Mouse (Mus musculus) midbrain, embryonic 15.5 days (tissue): ENCODE measurements at regions not wholly inside any gene's neighbourhood (a gene's known extent, or its start where the extent isn't known, plus 50 kb on each side); places are given as distances from the start of the nearest gene placed in this dataset.

Experiments used
- ATAC-seq: fragments of 200-750 bp; cut with Nextera tagmentation; replicated peaks from 2 replicates; pipeline ENCODE4 v1.8.0; 2017; ENCODE audit warnings: moderate TSS enrichment
- H3K27ac ChIP-seq: fragments of 300-500 bp; sonication (generic); 2 replicates; pipeline ENCODE4 v1.5.1; 2015; ENCODE audit warnings: mild to moderate bottlenecking, inconsistent platforms
- H3K27me3 ChIP-seq: fragments of 300-500 bp; sonication (generic); replicated peaks from 2 replicates; pipeline ENCODE4 v1.6.1; 2015; ENCODE audit warnings: inconsistent platforms
- H3K36me3 ChIP-seq: fragments of 300-500 bp; sonication (generic); replicated peaks from 2 replicates; pipeline ENCODE4 v1.6.1; 2015; ENCODE audit warnings: inconsistent platforms
- H3K4me1 ChIP-seq: fragments of 300-500 bp; sonication (generic); 2 replicates; pipeline ENCODE4 v1.6.1; 2015; ENCODE audit warnings: inconsistent platforms
- H3K4me2 ChIP-seq: fragments of 300-500 bp; sonication (generic); 2 replicates; pipeline ENCODE4 v1.6.1; 2015; ENCODE audit warnings: inconsistent platforms, mild to moderate bottlenecking, moderate library complexity
- H3K4me3 ChIP-seq: fragments of 300-500 bp; sonication (generic); 2 replicates; pipeline ENCODE4 v1.5.1; 2015; ENCODE audit warnings: mild to moderate bottlenecking, inconsistent platforms
- H3K9ac ChIP-seq: fragments of 300-500 bp; sonication (generic); 2 replicates; pipeline ENCODE4 v1.6.1; 2015; ENCODE audit warnings: mild to moderate bottlenecking, inconsistent platforms
- H3K9me3 ChIP-seq: fragments of 300-500 bp; sonication (generic); 2 replicates; pipeline ENCODE4 v1.6.1; 2016; ENCODE audit warnings: inconsistent platforms
- WGBS: fragments of 180-500 bp; shearing (Covaris S2); methylation state at CpG from one replicate; pipeline ENCODE4 v1.1.7; 2015; ENCODE audit warnings: mixed read lengths; 5-methylcytosine and 5-hydroxymethylcytosine counted together

GRCm38 (mm10) chr1:62872771-62873170, 169.7 kb downstream of the Nrp2 start:
- no peak overlapping the region for H3K4me2 ChIP-seq
- H3K27ac ChIP-seq, result no peak overlapping the region
- no peaks in the 10 kb centered on the region for H3K36me3 ChIP-seq
- no peak for ATAC-seq
- no peaks in the 10 kb centered on the region for H3K9me3 ChIP-seq
- no peak overlapping the region for H3K4me3 ChIP-seq
- no peaks in the 10 kb centered on the region for H3K4me1 ChIP-seq
- H3K27me3 ChIP-seq, result no peaks in the 10 kb centered on the region
- H3K9ac ChIP-seq, result no peak overlapping the region
- WGBS, result 76% methylated on average over 5 of the region's 5 CpGs

DNA sequence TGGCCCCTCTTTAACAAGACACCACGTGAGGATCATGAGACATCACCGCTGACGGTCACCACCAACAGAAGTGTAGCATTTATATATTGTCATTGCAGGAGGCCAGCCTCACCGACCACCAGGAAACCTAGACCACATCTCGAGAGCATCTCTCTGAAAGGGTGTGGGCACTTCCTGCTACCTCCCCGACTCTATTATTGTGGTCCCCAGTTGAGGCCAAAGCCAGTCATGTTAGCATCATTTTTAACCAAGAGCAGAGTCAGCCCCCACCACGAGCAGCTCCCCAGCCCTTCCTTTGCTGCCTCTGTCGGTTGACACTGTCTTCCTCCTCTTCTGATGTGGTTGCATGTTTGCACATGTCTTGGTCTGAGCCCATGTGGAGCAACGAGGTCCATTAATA, 172.5 kb downstream of the Nrp2 start:
- H3K36me3 ChIP-seq, result no peaks in the 10 kb centered on the region
- H3K9me3 ChIP-seq, result no peaks in the 10 kb centered on the region
- no peak overlapping the region for H3K27ac ChIP-seq
- 81% methylated on average over 9 of the region's 9 CpGs for WGBS
- no peaks in the 10 kb centered on the region for H3K4me1 ChIP-seq
- no peak overlapping the region for H3K9ac ChIP-seq
- H3K27me3 ChIP-seq, result no peaks in the 10 kb centered on the region
- no peak overlapping the region for H3K4me3 ChIP-seq
- H3K4me2 ChIP-seq, result no peak overlapping the region
- ATAC-seq, result no peak

DNA sequence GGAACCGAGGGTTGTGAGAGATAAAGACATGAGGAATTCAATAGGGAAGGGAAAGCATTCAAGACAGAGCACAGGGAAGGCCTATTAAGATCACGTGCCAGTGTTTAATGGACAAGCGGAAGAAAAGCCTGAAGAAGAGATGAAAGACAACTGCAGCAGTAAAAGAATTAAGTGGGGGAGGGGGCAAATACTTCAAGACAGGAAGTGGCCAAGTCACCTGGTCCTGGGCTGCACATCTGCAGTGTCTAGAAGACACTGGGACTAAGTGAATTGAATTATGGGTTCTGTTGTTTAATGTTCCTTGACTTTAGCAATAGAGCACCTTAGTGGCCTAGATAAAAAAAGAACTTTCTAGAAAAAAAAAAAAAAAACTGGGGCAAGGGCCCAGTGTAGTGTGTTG, 173.6 kb downstream of the Nrp2 start:
- Histone ChIP-seq H3K4me1 (no peaks in the 10 kb centered on the region), H3K4me2 (no peak overlapping the region), H3K9ac (no peak overlapping the region), H3K36me3 (no peaks in the 10 kb centered on the region), H3K27ac (no peak overlapping the region), H3K4me3 (no peak overlapping the region), H3K9me3 (no peaks in the 10 kb centered on the region), H3K27me3 (no peaks in the 10 kb centered on the region)
- 68% methylated on average over 3 of the region's 3 CpGs for WGBS
- ATAC-seq, result no peak

DNA sequence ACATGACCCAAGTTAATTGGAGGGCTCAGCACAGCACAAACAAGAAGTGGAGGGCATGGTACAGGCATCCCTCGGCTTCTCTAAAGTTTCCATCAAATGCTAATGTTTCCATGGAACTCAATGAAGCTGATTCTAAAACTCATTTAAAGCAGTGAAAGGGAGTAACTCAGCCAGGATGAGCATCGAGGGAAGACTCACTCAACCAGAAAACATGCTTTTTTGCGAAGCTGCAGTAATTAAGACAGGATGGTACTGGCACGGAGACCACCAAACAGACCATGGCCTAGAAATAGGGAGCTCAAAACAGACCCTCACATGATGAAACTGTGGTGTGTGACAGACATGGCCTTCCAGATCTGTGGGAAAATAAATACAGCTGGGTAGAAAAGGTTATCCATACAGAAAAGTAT, 177.8 kb downstream of the Nrp2 start:
- Histone ChIP-seq H3K36me3 (no peaks in the 10 kb centered on the region), H3K4me3 (no peak overlapping the region), H3K27me3 (no peaks in the 10 kb centered on the region), H3K4me1 (no peaks in the 10 kb centered on the region), H3K9me3 (no peaks in the 10 kb centered on the region), H3K27ac (no peak overlapping the region), H3K9ac (no peak overlapping the region), H3K4me2 (no peak overlapping the region)
- no peak for ATAC-seq
- WGBS, result 34% methylated on average over 4 of the region's 4 CpGs

DNA sequence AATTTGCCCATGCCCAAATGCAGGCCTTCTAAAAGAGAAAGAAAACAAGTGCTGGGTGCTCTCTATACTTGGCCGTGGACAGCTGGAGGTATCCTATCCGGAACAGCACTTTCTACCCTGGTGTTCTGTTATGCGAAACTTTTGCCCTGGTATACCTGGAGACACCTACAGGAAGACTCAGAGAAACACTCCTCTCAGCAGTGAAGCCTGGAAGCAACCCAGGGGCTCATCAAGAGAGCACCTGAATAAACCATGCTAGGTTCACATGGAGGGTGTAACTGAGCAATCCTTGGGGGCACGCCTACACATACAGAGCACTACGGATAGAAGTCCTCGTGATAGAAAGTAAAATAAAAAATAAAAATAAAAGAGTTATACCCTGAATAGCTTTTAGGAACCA, 178.4 kb downstream of the Nrp2 start:
- H3K27me3 ChIP-seq, result no peaks in the 10 kb centered on the region
- H3K4me3 ChIP-seq, result no peak overlapping the region
- no peaks in the 10 kb centered on the region for H3K4me1 ChIP-seq
- H3K9ac ChIP-seq, result no peak overlapping the region
- H3K27ac ChIP-seq, result no peak overlapping the region
- H3K9me3 ChIP-seq, result no peaks in the 10 kb centered on the region
- H3K4me2 ChIP-seq, result no peak overlapping the region
- ATAC-seq, result no peak
- 86% methylated on average over 6 of the region's 6 CpGs for WGBS
- no peaks in the 10 kb centered on the region for H3K36me3 ChIP-seq

DNA sequence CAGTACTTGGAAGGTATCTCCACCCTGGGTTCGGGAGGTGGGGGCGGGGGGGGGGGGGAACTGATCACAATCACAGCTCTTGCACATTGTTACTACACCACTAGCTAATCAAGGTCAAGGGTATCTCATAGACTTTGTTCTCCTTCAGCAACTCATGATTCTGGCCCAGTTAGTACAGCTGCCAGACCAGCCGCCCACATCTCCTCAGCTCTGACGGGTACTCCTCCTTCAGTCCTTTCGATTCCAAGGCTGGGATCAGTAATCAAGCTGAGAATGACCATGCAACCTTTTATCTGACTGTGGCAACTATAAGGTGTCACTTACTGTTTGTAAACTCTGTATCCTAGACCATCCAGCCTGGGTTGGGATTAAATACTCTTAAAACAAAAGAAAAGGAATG, 178.9 kb downstream of the Nrp2 start:
- Histone ChIP-seq H3K4me3 (no peak overlapping the region), H3K36me3 (no peaks in the 10 kb centered on the region), H3K4me1 (no peaks in the 10 kb centered on the region), H3K4me2 (no peak overlapping the region), H3K9me3 (no peaks in the 10 kb centered on the region), H3K27ac (no peak overlapping the region), H3K27me3 (no peaks in the 10 kb centered on the region), H3K9ac (no peak overlapping the region)
- WGBS, result 81% methylated on average over 5 of the region's 5 CpGs
- no peak for ATAC-seq

DNA sequence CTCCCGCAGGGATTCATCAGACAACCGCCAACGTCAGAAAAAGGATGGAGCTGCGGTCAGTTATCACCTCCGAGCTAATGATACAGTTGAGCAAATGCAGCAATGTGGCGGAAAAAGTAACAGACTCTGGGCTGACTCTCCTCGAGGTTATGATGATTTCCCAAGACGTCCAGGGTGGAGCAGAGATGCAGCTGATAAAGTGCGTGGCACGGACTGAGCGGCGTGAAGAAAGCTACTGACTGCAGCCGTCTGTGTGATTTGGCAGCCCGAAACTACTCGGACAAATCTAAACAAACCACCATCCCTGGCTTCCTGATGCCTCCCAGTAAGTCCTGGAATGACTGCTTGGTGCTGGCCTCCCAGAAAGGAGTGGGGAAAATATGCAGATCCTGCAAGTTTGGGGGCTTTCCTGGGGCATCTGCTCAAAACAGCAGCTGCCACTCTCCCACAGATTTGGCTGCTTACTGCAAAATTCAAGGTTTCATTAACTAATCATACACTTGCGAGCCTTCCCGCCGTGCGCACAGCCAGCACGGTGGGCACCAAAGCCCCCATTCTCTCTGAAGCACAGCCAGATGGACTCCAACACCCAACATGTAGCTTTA, 181.9 kb downstream of the Nrp2 start:
- Histone ChIP-seq H3K4me2 (no peak overlapping the region), H3K27ac (no peak overlapping the region), H3K4me1 (no peaks in the 10 kb centered on the region), H3K36me3 (no peaks in the 10 kb centered on the region), H3K9me3 (no peaks in the 10 kb centered on the region), H3K27me3 (no peaks in the 10 kb centered on the region), H3K4me3 (no peak overlapping the region), H3K9ac (no peak overlapping the region)
- ATAC-seq, result no peak
- WGBS, result 71% methylated on average over 20 of the region's 20 CpGs

GRCm38 (mm10) chr1:62887585-62888483, 184.7 kb downstream of the Nrp2 start:
- H3K4me3 ChIP-seq, result no peak overlapping the region
- no peaks in the 10 kb centered on the region for H3K36me3 ChIP-seq
- whole genome bisulfite sequencing, result 78% methylated on average over 9 of the region's 9 CpGs
- no peaks in the 10 kb centered on the region for H3K4me1 ChIP-seq
- no peak overlapping the region for H3K9ac ChIP-seq
- no peaks in the 10 kb centered on the region for H3K9me3 ChIP-seq
- H3K27me3 ChIP-seq, result no peaks in the 10 kb centered on the region
- no peak for ATAC-seq
- no peak overlapping the region for H3K27ac ChIP-seq
- no peak overlapping the region for H3K4me2 ChIP-seq

- no peak overlapping the region for H3K4me2 ChIP-seq
- no peak overlapping the region for H3K27ac ChIP-seq
- WGBS, result 60% methylated on average over 6 of the region's 6 CpGs
- no peak overlapping the region for H3K9ac ChIP-seq
- peaks cover 12% of the 10 kb centered on the region for H3K4me1 ChIP-seq
- no peak overlapping the region for H3K4me3 ChIP-seq
- ATAC-seq, result no peak
- no peaks in the 10 kb centered on the region for H3K36me3 ChIP-seq
- H3K27me3 ChIP-seq, result no peaks in the 10 kb centered on the region
- no peaks in the 10 kb centered on the region for H3K9me3 ChIP-seq
Observed at GRCm38 (mm10) chr1:62901375-62901774, 198.3 kb downstream of the Nrp2 start.

DNA sequence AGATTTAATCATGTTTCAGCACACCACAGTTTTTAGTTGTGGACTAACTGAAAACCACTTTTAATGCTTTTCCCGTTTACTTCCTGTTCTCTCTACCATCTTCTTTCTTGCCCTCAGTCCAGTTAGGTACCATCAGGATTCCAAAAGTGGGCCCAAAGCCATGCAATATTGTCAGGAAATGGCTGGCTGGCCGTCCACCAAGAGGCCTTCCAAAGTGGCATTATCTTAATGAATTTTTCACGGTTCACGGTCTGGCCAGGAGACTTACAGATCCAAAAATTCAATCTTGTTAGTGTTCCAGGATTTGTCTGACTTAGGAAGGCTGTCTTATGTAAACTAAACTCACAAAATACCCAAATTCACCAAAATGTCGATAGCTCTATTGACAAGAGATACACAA, 198.8 kb downstream of the Nrp2 start:
- Histone ChIP-seq H3K36me3 (no peaks in the 10 kb centered on the region), H3K4me2 (no peak overlapping the region), H3K9me3 (no peaks in the 10 kb centered on the region), H3K27me3 (no peaks in the 10 kb centered on the region), H3K4me3 (no peak overlapping the region), H3K4me1 (peaks cover 12% of the 10 kb centered on the region), H3K9ac (no peak overlapping the region), H3K27ac (no peak overlapping the region)
- WGBS, result 49% methylated on average over 5 of the region's 5 CpGs
- no peak for ATAC-seq

GRCm38 (mm10) chr1:62902931-62903453, 199.9 kb downstream of the Nrp2 start:
- Histone ChIP-seq H3K4me3 (no peak overlapping the region), H3K4me2 (no peak overlapping the region), H3K9ac (no peak overlapping the region), H3K36me3 (no peaks in the 10 kb centered on the region), H3K9me3 (no peaks in the 10 kb centered on the region), H3K27ac (no peak overlapping the region), H3K27me3 (no peaks in the 10 kb centered on the region), H3K4me1 (peaks cover 12% of the 10 kb centered on the region)
- peak; percentile 65 for ATAC-seq
- WGBS, result 33% methylated on average over 6 of the region's 6 CpGs

DNA sequence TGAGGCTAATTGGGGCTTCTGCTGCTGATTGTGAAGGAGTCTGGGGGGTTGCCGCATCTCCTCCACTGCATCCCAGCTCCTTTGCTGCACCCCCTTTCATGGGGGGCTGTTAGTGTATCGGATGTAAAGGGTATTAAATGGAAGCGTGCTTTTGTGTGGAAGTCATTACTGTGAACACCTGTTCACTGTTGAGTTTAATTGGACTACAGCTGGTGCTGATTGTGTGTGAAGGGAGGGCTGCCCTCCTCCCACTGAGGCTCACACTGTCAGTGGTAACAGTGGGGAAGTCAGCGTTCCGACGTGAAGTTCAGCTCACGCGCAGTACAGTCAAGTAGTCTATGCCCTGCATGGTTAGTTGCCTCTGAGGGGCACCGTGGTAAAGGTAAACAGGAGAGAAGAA, 202.7 kb downstream of the Nrp2 start:
- no peak overlapping the region for H3K4me2 ChIP-seq
- H3K4me1 ChIP-seq, result peaks cover 21% of the 10 kb centered on the region
- 37% methylated on average over 9 of the region's 9 CpGs for WGBS
- no peak overlapping the region for H3K4me3 ChIP-seq
- H3K27me3 ChIP-seq, result no peaks in the 10 kb centered on the region
- H3K36me3 ChIP-seq, result no peaks in the 10 kb centered on the region
- no peaks in the 10 kb centered on the region for H3K9me3 ChIP-seq
- H3K9ac ChIP-seq, result no peak overlapping the region
- ATAC-seq, result no peak
- no peak overlapping the region for H3K27ac ChIP-seq

GRCm38 (mm10) chr1:62907243-62907642, 204.2 kb downstream of the Nrp2 start:
- H3K9me3 ChIP-seq, result no peaks in the 10 kb centered on the region
- H3K9ac ChIP-seq, result no peak overlapping the region
- WGBS, result 89% methylated on average over 10 of the region's 10 CpGs
- no peak overlapping the region for H3K4me3 ChIP-seq
- H3K36me3 ChIP-seq, result no peaks in the 10 kb centered on the region
- ATAC-seq, result no peak
- no peak overlapping the region for H3K27ac ChIP-seq
- H3K27me3 ChIP-seq, result no peaks in the 10 kb centered on the region
- peaks cover 24% of the 10 kb centered on the region for H3K4me1 ChIP-seq
- H3K4me2 ChIP-seq, result no peak overlapping the region
